Mouse (Mus musculus): Measurements from ENCODE around the gene 9130213A22Rik.

DNA sequence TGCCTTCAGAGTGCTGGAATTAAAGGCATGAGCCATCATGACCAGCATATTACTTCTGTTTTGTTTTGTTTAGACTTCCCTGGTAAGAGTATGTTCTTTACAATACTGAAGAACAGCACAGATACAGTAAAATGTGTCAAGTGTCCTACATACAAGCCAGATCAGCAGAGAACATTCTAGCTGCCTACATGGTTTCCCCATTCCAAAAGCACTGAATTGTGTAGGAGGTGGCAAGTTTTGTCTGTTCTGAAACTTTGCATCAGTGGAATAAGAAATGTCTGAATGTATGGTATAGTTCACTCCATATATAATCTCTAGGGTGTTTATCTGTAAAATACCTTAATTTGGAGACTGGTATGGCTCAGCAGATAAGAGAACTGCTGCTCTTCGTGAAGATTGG lies 33.0 kb upstream of the 9130213A22Rik start:
- TF ChIP-seq CTCF (conservative IDR thresholded peaks at IDR 0.05; ENCODE audit: insufficient read depth, insufficient read length, low read depth, low read length) (no peak), POLR2A (IDR thresholded peaks at IDR 0.05; ENCODE audit: low read depth, low read length) (no peak)
